Mouse (Mus musculus): ENCODE results near the gene Plscr3. TPM values are rescaled to one million over a fixed set of nuclear protein-coding genes. Genes with fewer than 3 reads are reported as not detected.

Gene Plscr3
- total and polyA plus RNA-seq, 3 experiments, result 4.6 to 26.0 TPM; not detected in 1

- H3K4me3 ChIP-seq (ENCODE audit: control insufficient read depth in 1 of 2, insufficient read depth in 1 of 2, low read depth in 2 of 2, low read length in 2 of 2), result no peak overlapping the region
- H3K9me3 ChIP-seq (replicated peaks; ENCODE audit: insufficient read depth, low read length), result no peaks in the 10 kb centered on the region
- TF ChIP-seq SMC3 (IDR thresholded peaks at IDR 0.05; ENCODE audit: low read depth, low read length) (peak; percentile 59), POLR2AphosphoS5 (IDR thresholded peaks at IDR 0.05; ENCODE audit: borderline replicate concordance, low read depth, low read length) (no peak), SIN3A (IDR thresholded peaks at IDR 0.05; ENCODE audit: low read length) (no peak), TAL1 (IDR thresholded peaks at IDR 0.05; ENCODE audit: low read length) (peak; percentile 43), CTCF (IDR thresholded peaks at IDR 0.05 in 2 of 3, conservative IDR thresholded peaks at IDR 0.05 in 1 of 3; ENCODE audit: control insufficient read depth in 1 of 3, insufficient read depth in 1 of 3, low read depth in 2 of 3, low read length in 3 of 3, poor library complexity in 1 of 3, severe bottlenecking in 1 of 3) (peak; percentile 24 to 52 (median 31); a peak in 4 of 6 replicates), MYB (IDR thresholded peaks at IDR 0.05; ENCODE audit: low read depth, low read length) (no peak), ZC3H11A (IDR thresholded peaks at IDR 0.05; ENCODE audit: low read depth, low read length) (0 out of 2 replicates have a peak, but pooled peaks have one; percentile 12), GABPA (IDR thresholded peaks at IDR 0.05; ENCODE audit: low read depth, low read length) (no peak), E2F4 (IDR thresholded peaks at IDR 0.05; ENCODE audit: borderline replicate concordance, low read depth, low read length) (no peak), RAD21 (IDR thresholded peaks at IDR 0.05; ENCODE audit: low read depth, low read length) (peak; percentile 24), UBTF (IDR thresholded peaks at IDR 0.05; ENCODE audit: borderline replicate concordance, insufficient read depth, low read depth, low read length) (no peak), USF1 (IDR thresholded peaks at IDR 0.05; ENCODE audit: low read depth, low read length) (no peak), ZNF384 (IDR thresholded peaks at IDR 0.05; ENCODE audit: low read depth, low read length) (no peak), CHD1 (IDR thresholded peaks at IDR 0.05; ENCODE audit: low read depth, low read length) (no peak), NRF1 (IDR thresholded peaks at IDR 0.05; ENCODE audit: insufficient read depth, low read depth, low read length, poor library complexity, severe bottlenecking) (no peak)
- peaks cover 0 to 17% of the 10 kb centered on the region in 2 experiments; a peak in 2 of 4 replicates for H3K36me3 ChIP-seq (ENCODE audit: control insufficient read depth in 1 of 2, insufficient read depth in 2 of 2, low read length in 2 of 2)
- peaks cover 11 to 30% of the 10 kb centered on the region in 2 experiments for H3K4me1 ChIP-seq (ENCODE audit: control insufficient read depth in 1 of 2, insufficient read depth in 2 of 2, low read length in 2 of 2)
- H3K27ac ChIP-seq (ENCODE audit: control insufficient read depth, low read depth, low read length), result no peak overlapping the region
- peak; percentile 43 for DNase-seq (ENCODE audit: low read depth, low spot score)
- no peak overlapping the region for H3K9ac ChIP-seq (ENCODE audit: control insufficient read depth, low read depth, low read length, poor library complexity, severe bottlenecking)
- no peaks in the 10 kb centered on the region for H3K79me2 ChIP-seq (ENCODE audit: control insufficient read depth, insufficient read depth, low read length, poor library complexity)
- no peaks in the 10 kb centered on the region for H3K27me3 ChIP-seq (ENCODE audit: control insufficient read depth in 1 of 2, insufficient read depth in 2 of 2, low read length in 2 of 2)
Measured at GRCm38 (mm10) chr11:69886907-69887635, 40.9 kb downstream of the Plscr3 start.

- H3K36me3 ChIP-seq (ENCODE audit: control insufficient read depth in 1 of 2, insufficient read depth in 2 of 2, low read length in 2 of 2), result peaks cover 0 to 15% of the 10 kb centered on the region in 2 experiments; a peak in 2 of 4 replicates
Measured at GRCm38 (mm10) chr11:69891482-69891881, 45.3 kb downstream of the Plscr3 start.

More at GRCm38 (mm10) chr11:69891482-69891881, 45.3 kb downstream of the Plscr3 start:
- Histone ChIP-seq H3K27ac (ENCODE audit: control insufficient read depth, low read depth, low read length) (no peak overlapping the region), H3K79me2 (ENCODE audit: control insufficient read depth, insufficient read depth, low read length, poor library complexity) (no peaks in the 10 kb centered on the region; the same call in none of the 2 replicates), H3K4me1 (ENCODE audit: control insufficient read depth in 1 of 2, insufficient read depth in 2 of 2, low read length in 2 of 2) (peaks cover 13 to 27% of the 10 kb centered on the region in 2 experiments), H3K27me3 (ENCODE audit: control insufficient read depth in 1 of 2, insufficient read depth in 2 of 2, low read length in 2 of 2) (no peaks in the 10 kb centered on the region), H3K4me3 (ENCODE audit: control insufficient read depth in 1 of 2, insufficient read depth in 1 of 2, low read depth in 2 of 2, low read length in 2 of 2) (no peak overlapping the region), H3K9me3 (replicated peaks; ENCODE audit: insufficient read depth, low read length) (no peaks in the 10 kb centered on the region), H3K9ac (ENCODE audit: control insufficient read depth, low read depth, low read length, poor library complexity, severe bottlenecking) (no peak overlapping the region)
- peak; percentile 73 for DNase-seq (ENCODE audit: low read depth, low spot score)
- no peak for TF ChIP-seq SMC3 (IDR thresholded peaks at IDR 0.05; ENCODE audit: low read depth, low read length)
- TF ChIP-seq ZC3H11A (IDR thresholded peaks at IDR 0.05; ENCODE audit: low read depth, low read length), result no peak
- no peak; the same call in none of the 2 replicates for TF ChIP-seq GATA1 (IDR thresholded peaks at IDR 0.05; ENCODE audit: low read depth, low read length)
- 0 out of 2 replicates have a peak, but pooled peaks have one; percentile 13 for TF ChIP-seq TAL1 (IDR thresholded peaks at IDR 0.05; ENCODE audit: low read length)
- TF ChIP-seq ZNF384 (IDR thresholded peaks at IDR 0.05; ENCODE audit: low read depth, low read length), result peak; percentile 5
- no peak for TF ChIP-seq CHD1 (IDR thresholded peaks at IDR 0.05; ENCODE audit: low read depth, low read length)
- TF ChIP-seq SIN3A (IDR thresholded peaks at IDR 0.05; ENCODE audit: low read length), result 0 out of 2 replicates have a peak, but pooled peaks have one; percentile 24
- TF ChIP-seq MXI1 (IDR thresholded peaks at IDR 0.05; ENCODE audit: low read depth, low read length), result 0 out of 2 replicates have a peak, but pooled peaks have one; percentile 38
- peak; percentile 26 to 49; a peak in 3 of 4 replicates for TF ChIP-seq EP300 (IDR thresholded peaks at IDR 0.05; ENCODE audit: low read depth in 1 of 2, low read length in 2 of 2)
- TF ChIP-seq USF1 (IDR thresholded peaks at IDR 0.05; ENCODE audit: low read depth, low read length), result no peak
- TF ChIP-seq ETS1 (IDR thresholded peaks at IDR 0.05; ENCODE audit: low read depth, low read length), result 0 out of 2 replicates have a peak, but pooled peaks have one; percentile 5
- no peak for TF ChIP-seq ELF1 (IDR thresholded peaks at IDR 0.05; ENCODE audit: low read depth, low read length)
- peak; percentile 21; the same call in 1 of the 2 replicates for TF ChIP-seq MYC (IDR thresholded peaks at IDR 0.05; ENCODE audit: low read depth, low read length)
- TF ChIP-seq E2F4 (IDR thresholded peaks at IDR 0.05; ENCODE audit: borderline replicate concordance, low read depth, low read length), result no peak
- TF ChIP-seq POLR2AphosphoS5 (IDR thresholded peaks at IDR 0.05; ENCODE audit: borderline replicate concordance, low read depth, low read length), result no peak

Data from MEL (cell line).